Mouse (Mus musculus): Measurements from ENCODE around the gene Pten.

- TF ChIP-seq CTCF (IDR thresholded peaks at IDR 0.05) (no peak), EP300 (IDR thresholded peaks at IDR 0.05) (no peak)
Observed at GRCm38 (mm10) chr19:32711761-32712541, 45.3 kb upstream of the Pten start.
